Mouse (Mus musculus) embryonic fibroblast, embryonic 13.5 days (primary cell): ENCODE results near the gene Ankrd9.

Experiments
- CTCF ChIP-seq: IDR thresholded peaks from 2 replicates; pipeline ENCODE4 v1.5.1; 2011; ENCODE audit warnings: mild to moderate bottlenecking, control low read depth, low read length, moderate library complexity, borderline replicate concordance; ENCODE audit not compliant: insufficient read depth
- POLR2A ChIP-seq: IDR thresholded peaks from 2 replicates; pipeline ENCODE4 v1.6.1; 2011; ENCODE audit warnings: low read depth, mild to moderate bottlenecking, control low read depth, low read length, moderate library complexity

DNA sequence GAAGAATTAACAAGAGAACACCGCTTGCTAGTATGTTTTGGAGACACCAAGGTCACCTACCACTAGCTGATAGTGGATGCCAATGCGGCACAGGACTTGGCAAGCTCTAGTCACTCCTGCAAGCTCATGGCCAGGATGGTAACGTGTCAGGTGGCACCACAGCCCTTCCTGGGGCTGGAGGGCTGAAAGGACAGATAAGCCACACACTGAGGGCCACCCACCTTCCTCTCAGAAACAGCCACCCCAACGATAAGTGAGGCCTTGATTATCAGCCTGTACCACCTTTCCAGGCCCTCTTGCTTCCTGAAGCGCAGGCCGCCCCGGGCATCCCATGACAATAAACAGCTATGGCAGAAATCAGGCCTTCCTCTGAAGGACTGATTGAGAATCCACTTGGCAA lies 4.5 kb downstream of the Ankrd9 start:
- TF ChIP-seq POLR2A (no peak), CTCF (no peak)
